Mouse (Mus musculus) left cerebral cortex, postnatal 36 days (tissue): Measurements from ENCODE around the gene Colq. TPM values are rescaled to one million over a fixed set of nuclear protein-coding genes. Genes with fewer than 3 reads are reported as not detected.

Source experiments
- DNase-seq, 2 experiments: peaks; one replicate each; pipeline ENCODE4 v3.0.0; 2021 to 2022; ENCODE audit warnings: low spot score in 2 of 2, mixed read lengths in 1 of 2
- intact Hi-C: fragments of 180-260 bp; cut with DNase I; formaldehyde crosslinking; loops from one replicate; pipeline ENCODE4 v1.15.1; 2025
- total RNA-seq, 2 experiments: library from RNA; stranded (reverse); gene quantifications; 2 replicates each; pipeline ENCODE4 v1.2.3; 2021

The Colq gene
- total RNA-seq, 2 experiments from 2014 or later, result 1.4 to 2.6 TPM

- DNase-seq, result no peak
- intact Hi-C loops, result no loop called here
These were observed 53.8 kb downstream of the Colq start for GRCm38 (mm10) chr14:31537298-31537697.

DNA sequence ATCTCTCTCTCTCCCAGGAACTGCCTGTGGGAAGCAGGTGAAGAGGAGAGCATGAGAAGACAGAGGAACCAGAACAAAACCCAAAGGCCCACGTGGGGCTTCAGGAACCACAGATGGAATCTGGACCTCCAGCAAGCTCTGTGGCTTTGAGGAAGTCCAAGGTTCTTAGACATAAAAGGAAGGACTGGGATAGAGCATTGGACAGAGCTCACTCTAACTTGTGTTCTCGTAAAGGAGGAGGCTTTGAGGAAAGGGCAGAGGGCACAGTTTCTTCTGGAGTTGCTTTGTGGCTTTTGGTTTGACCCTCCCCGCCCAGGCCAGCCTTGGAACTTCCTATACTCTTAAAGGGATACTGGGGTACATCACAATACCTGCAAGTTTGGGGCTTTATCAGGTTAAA is 58.5 kb downstream of the Colq start:
- no peak for DNase-seq
- intact Hi-C loops, result no loop called here

DNA sequence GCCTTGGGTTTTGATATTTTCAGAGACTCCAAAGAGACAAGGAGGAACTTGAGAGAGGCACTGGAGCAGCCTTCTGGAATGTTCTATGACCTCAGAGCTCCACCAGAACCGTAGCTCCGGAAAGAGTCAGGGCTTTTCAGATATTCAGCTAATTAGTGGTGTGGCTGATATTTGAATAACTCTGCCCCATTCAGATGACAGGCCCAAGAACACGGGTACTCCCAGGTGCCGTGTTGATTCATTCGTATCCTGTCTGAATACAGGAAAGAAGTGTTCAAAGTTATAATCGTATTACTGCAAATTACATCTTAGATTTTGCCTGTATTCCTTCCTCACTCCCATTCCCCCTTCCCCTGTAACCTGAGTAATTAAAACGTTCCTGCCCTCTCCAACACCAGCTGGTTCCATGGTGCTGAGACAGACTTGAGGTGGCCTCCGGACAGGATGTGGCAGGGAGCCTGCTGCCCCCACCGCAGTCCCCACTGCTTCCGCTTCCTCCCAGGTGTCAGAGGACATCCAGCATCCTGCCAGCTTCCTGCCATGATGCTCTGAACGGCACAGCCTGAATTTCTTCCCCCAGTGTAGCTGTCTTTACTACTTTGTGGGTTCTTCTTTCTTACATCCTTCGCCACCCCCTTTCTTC is 59.5 kb downstream of the Colq start:
- no peak for DNase-seq

GRCm38 (mm10) chr14:31530847-31531246 is 60.3 kb downstream of the Colq start:
- DNase-seq, result no peak
- intact Hi-C loops, result no loop called here

More for the DNA sequence above, 59.5 kb downstream of the Colq start:
- intact Hi-C loops, result no loop called here

- intact Hi-C loops, result no loop called here
- DNase-seq, result no peak
These were observed 65.9 kb downstream of the Colq start for GRCm38 (mm10) chr14:31525040-31525810.

DNA sequence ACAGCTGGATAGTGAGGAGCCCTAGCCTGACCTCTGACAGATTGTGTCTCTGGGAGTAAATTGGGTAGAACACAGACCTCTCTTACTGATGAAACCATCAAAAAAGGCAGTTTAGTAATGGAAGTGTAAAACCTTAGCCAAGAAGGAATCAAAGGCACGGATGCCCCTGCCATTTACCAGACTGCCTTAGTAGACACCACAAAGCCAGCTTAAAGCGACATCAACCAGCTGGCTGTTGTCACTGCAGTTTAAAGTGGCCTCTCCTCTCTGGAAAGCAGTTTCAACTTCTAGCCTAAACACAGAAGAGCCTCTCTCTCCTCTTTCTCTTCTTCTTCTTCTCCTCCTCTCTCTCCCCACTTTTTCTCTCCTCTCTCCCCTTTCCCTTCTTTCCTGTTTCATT is 69.8 kb downstream of the Colq start:
- intact Hi-C loops, result loop anchor here (5.0 kb wide), 1 partner anchor 41 kb away; no protein-coding TSS in a partner anchor
- no peak for DNase-seq

DNA sequence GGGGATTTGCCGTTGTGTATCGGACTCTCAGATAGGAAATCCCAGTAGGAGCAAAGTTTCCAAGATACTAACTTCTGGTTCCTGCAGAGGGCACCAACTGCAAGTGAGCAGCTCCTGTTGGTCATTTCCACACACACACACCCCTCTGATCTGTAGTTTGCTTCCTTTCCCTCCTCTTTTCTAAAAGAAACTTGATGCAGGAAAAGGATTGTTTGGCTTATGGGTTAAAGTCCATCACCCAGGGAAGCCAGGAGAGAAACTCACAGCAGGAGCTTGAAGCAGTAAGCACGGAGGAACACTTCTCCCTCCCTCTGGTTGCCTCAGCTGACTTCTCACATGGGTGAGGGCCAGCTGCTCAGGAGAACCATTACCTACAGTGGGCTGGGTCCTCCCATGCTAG is 72.0 kb downstream of the Colq start:
- no peak for DNase-seq
- intact Hi-C loops, result loop anchor here (5.0 kb wide), 1 partner anchor 83 kb away; no protein-coding TSS in a partner anchor

- DNase-seq, result no peak
- intact Hi-C loops, result loop anchor here (5.0 kb wide), 1 partner anchor 86 kb away; no protein-coding TSS in a partner anchor
These were observed 75.2 kb downstream of the Colq start for GRCm38 (mm10) chr14:31515895-31516294.

- intact Hi-C loops, result no loop called here
- DNase-seq, result no peak
These were observed 80.8 kb downstream of the Colq start for GRCm38 (mm10) chr14:31510322-31510721.

- no peak for DNase-seq
- intact Hi-C loops, result no loop called here
These were observed 81.2 kb downstream of the Colq start for GRCm38 (mm10) chr14:31509911-31510310.

- no peak for DNase-seq
- intact Hi-C loops, result no loop called here
These were observed 84.7 kb downstream of the Colq start for GRCm38 (mm10) chr14:31506456-31506855.

DNA sequence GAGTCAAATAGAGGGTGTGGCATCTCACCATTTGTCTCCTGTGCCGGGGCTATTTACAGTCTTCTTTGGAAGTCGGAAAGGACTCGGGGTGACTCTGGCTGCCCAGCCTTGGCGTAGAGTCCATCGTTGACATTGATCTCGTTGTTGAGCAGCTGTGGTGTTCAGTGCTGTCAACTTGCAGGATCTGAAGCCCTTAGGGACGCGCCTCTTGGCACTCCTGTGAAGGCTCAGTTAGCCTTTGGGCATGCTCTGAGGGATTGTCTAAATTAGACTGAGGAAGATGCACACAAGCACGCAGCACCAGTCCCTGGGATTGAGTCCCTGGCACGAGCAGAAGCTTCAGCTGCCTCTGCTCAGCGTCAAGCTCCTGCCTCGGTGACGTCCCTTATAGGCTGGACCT is 87.7 kb downstream of the Colq start:
- intact Hi-C loops, result no loop called here
- no peak for DNase-seq

DNA sequence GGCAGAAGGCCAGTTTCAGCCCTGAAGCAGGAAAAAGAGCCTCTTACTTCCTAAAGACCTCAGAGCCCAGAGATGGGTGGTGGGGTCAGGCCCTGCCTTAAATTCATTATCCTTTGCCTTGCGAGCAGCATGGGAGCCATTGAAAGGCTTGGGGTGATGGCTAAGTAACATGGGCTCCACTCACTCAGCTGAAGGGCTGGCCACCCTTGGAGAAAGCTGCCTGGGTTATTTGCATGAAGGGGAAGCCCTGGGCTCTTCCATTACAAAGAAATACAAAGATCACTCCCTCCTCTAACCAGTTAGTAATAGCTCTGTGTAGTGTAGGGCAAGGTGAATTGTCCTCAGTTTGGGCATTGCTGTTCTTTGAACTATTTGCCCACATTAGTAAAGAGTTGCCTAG is 91.6 kb downstream of the Colq start:
- intact Hi-C loops, result loop anchor here (10.0 kb wide), 1 partner anchor 365 kb away; the partner anchor contains the start of gene Nt5dc2
- DNase-seq, result no peak

GRCm38 (mm10) chr14:31496241-31496646 is 94.9 kb downstream of the Colq start:
- intact Hi-C loops, result loop anchor here (10.0 kb wide), 1 partner anchor 361 kb away; the partner anchor contains the start of gene Nt5dc2
- no peak for DNase-seq

- intact Hi-C loops, result loop anchor here (10.0 kb wide), 1 partner anchor 361 kb away; the partner anchor contains the start of gene Nt5dc2
- no peak for DNase-seq
These were observed 95.6 kb downstream of the Colq start for GRCm38 (mm10) chr14:31495538-31495937.

DNA sequence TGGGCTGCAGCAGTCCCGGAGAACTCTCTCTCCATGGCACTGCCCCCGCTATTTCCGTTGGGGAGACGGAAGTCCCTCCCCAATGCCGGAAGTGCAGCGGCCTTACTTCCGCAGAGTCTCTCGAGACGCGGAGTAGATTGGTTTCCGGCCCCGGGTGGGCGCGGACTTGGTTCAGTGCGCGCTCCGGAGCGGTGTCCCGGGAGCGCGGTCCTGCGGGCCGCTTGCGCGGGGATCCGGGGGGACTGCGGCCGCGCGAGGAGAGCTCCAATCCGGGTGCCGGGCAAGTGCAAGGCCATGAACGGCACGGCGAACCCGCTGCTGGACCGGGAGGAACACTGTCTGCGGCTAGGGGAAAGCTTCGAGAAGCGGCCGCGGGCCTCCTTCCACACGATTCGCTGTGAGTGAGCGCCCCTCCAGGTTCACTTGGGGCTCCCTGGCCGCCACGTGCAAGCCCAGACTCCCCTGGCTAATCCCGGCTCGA is 96.1 kb downstream of the Colq start, which contains the start of gene Mettl6:
TSS of gene Mettl6 (minus strand) at position 66 of the 481 bp plus-strand sequence.
- intact Hi-C loops, result loop anchor here (10.0 kb wide), 1 partner anchor 360 kb away; the partner anchor contains the start of gene Nt5dc2
- peak; percentile 90 to 94 for DNase-seq

GRCm38 (mm10) chr14:31494349-31494974 is 96.7 kb downstream of the Colq start, which contains the start of gene Eaf1:
Gene Eaf1 (plus strand): TSS chr14:31494399.
- intact Hi-C loops, result loop anchor here (10.0 kb wide), 1 partner anchor 360 kb away; the partner anchor contains the start of gene Nt5dc2
- no peak for DNase-seq

DNA sequence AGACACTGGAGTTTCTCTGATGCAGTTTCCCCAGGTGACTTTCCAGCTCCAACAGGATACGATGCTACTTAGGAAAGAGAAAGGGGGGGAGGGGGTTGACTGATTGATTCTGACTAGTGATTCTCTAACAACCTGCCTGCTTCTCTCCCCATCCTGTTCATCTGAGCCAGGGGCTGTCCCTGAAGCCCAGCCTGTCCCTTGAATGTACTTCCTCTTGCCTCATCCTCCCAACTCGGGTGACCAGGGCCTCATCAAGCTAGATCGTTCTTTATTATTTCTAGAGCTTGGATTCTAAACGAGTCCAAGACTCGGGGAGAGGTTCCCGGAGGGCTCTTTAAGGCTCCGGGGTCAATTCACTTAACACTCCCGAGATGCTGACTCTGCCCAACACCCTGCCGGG is 97.2 kb downstream of the Colq start:
- intact Hi-C loops, result loop anchor here (10.0 kb wide), 1 partner anchor 359 kb away; the partner anchor contains the start of gene Nt5dc2
- DNase-seq, result no peak

DNA sequence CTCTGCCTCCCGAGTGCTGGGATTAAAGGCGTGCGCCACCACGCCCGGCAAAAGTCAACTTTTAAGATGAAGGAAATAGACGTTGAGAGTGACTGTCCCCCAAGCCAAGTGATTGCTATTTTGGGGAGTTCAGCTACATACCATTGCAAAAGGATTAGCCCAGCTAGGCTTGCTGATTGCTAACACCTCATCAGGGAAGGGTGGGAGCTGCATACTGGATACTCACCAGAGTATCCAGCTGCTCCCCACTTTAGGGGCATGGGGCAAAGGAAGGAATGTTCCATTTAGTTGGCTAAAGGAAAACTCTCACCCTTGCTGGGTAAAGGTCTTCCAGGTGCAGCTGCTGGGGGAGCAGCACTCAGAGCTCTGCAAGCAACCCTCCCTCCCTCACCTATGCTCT is 103.1 kb downstream of the Colq start:
- DNase-seq, result no peak
- intact Hi-C loops, result no loop called here

GRCm38 (mm10) chr14:31486465-31486864 is 104.7 kb downstream of the Colq start:
- intact Hi-C loops, result no loop called here
- DNase-seq, result no peak
